Comparison of ENCODE assay signal across 9 mouse cellular contexts in genomic region chr19:48090393-48090792, GRCm38 (mm10).
DNase-seq lines count a peak whose midpoint lies in the region; ATAC-seq lines count a peak whose summit lies in the region.
"Had no signal": no experiment of that assay in that cellular context is flagged by ENCODE, and none has a peak within 500 bp of the region (broad histone marks: within the 10 kb centered on the region; RNA-seq: fewer than 3 reads in every experiment).

No protein-coding gene starts in this region.

- no peak overlapping the region for H3K4me3 ChIP-seq in kidney, embryonic 15.5 days (replicated peaks)
- H3K4me3 ChIP-seq in neural tube, embryonic 11.5 days (ENCODE audit: low read depth, low read length) = no peak overlapping the region
- H3K4me3 ChIP-seq: liver, embryonic 15.5 days had no signal

- H3K9ac ChIP-seq in kidney, embryonic 15.5 days = no peak overlapping the region
- H3K9ac ChIP-seq in neural tube, embryonic 11.5 days (ENCODE audit: low read length) = no peak overlapping the region
- H3K9ac ChIP-seq: liver, embryonic 15.5 days had no signal

- no peaks in the 10 kb centered on the region for H3K36me3 ChIP-seq in kidney, embryonic 15.5 days
- no peaks in the 10 kb centered on the region for H3K36me3 ChIP-seq in neural tube, embryonic 11.5 days (ENCODE audit: control insufficient read depth, insufficient read depth, low read length)
- H3K36me3 ChIP-seq: liver, embryonic 15.5 days had no signal

- WGBS in kidney, embryonic 15.5 days = 33% methylated on average over 3 of the region's 3 CpGs
- 28% methylated on average over 3 of the region's 3 CpGs for WGBS in neural tube, embryonic 11.5 days

- H3K4me1 ChIP-seq in kidney, embryonic 15.5 days = no peaks in the 10 kb centered on the region
- H3K4me1 ChIP-seq in neural tube, embryonic 11.5 days (ENCODE audit: control insufficient read depth, insufficient read depth, low read length) = no peaks in the 10 kb centered on the region
- H3K4me1 ChIP-seq: liver, embryonic 15.5 days had no signal

- H3K4me2 ChIP-seq in kidney, embryonic 15.5 days = no peak overlapping the region
- H3K4me2 ChIP-seq in neural tube, embryonic 11.5 days (ENCODE audit: low read depth) = no peak overlapping the region
- H3K4me2 ChIP-seq: liver, embryonic 15.5 days had no signal

- no peaks in the 10 kb centered on the region for H3K9me3 ChIP-seq in kidney, embryonic 15.5 days (replicated peaks)
- H3K9me3 ChIP-seq in neural tube, embryonic 11.5 days (ENCODE audit: control insufficient read depth, low read length) = no peaks in the 10 kb centered on the region
- H3K9me3 ChIP-seq: liver, embryonic 15.5 days had no signal

- ATAC-seq in kidney, embryonic 15.5 days (replicated peaks; ENCODE audit: low FRiP score) = no peak
- no peak for ATAC-seq in neural tube, embryonic 11.5 days (ENCODE audit: insufficient read depth, low FRiP score, low TSS enrichment)
- no peak for ATAC-seq in monocyte, adult 5-6 weeks (replicated peaks; ENCODE audit: insufficient number of reproducible peaks, low FRiP score, low TSS enrichment, poor library complexity, severe bottlenecking)

- no peaks in the 10 kb centered on the region for H3K27me3 ChIP-seq in kidney, embryonic 15.5 days
- no peaks in the 10 kb centered on the region for H3K27me3 ChIP-seq in neural tube, embryonic 11.5 days (ENCODE audit: control insufficient read depth, insufficient read depth, low read length)
- H3K27me3 ChIP-seq: liver, embryonic 15.5 days had no signal

- no peak overlapping the region for H3K27ac ChIP-seq in kidney, embryonic 15.5 days
- H3K27ac ChIP-seq in neural tube, embryonic 11.5 days (ENCODE audit: low read depth, low read length) = no peak overlapping the region
- H3K27ac ChIP-seq: liver, embryonic 15.5 days had no signal

- peak; percentile 72 to 79 for DNase-seq in cerebellum, postnatal 10 days
- DNase-seq in cerebellum, adult 9-10 months = no peak
- peak; percentile 2 for DNase-seq in kidney, adult 9 months
- peak; percentile 26 for DNase-seq in WW6 (ENCODE audit: low read depth, low spot score)
- DNase-seq in kidney, postnatal 4 days = peak; percentile 61 to 64
- DNase-seq in neural tube, embryonic 11.5 days (ENCODE audit: low spot score) = peak; percentile 50
